Comparison of ENCODE assay signal across 9 mouse cellular contexts in genomic region chr7:99664571-99665485, GRCm38 (mm10). TPM values are rescaled to one million over a fixed set of nuclear protein-coding genes. Genes with fewer than 3 reads are reported as not detected.
A peak's percentile ranks its signal among the peaks of the same experiment; 100 is the strongest.
DNase-seq lines count a peak whose midpoint lies in the region; ATAC-seq and TF ChIP-seq lines count a peak whose summit lies in the region.
"Had no signal": no experiment of that assay in that cellular context is flagged by ENCODE, and none has a peak within 500 bp of the region (broad histone marks: within the 10 kb centered on the region; RNA-seq: fewer than 3 reads in every experiment).

No protein-coding gene starts in this region.

- no peak overlapping the region for H3K4me3 ChIP-seq in kidney, embryonic 16.5 days (ENCODE audit: low read length)
- no peak overlapping the region for H3K4me3 ChIP-seq in cerebellum, adult 2 months (replicated peaks; ENCODE audit: insufficient read depth, low read depth, low read length)
- H3K4me3 ChIP-seq in forebrain, embryonic 14.5 days (ENCODE audit: low read depth, low read length): no peak overlapping the region

- intact Hi-C loops in gastrocnemius, postnatal 36 days (cut with DNase I): no loop called here

- H3K36me3 ChIP-seq in kidney, embryonic 16.5 days (ENCODE audit: insufficient read depth, low read length): no peaks in the 10 kb centered on the region
- no peaks in the 10 kb centered on the region for H3K36me3 ChIP-seq in forebrain, embryonic 14.5 days (ENCODE audit: control insufficient read depth, insufficient read depth, low read length)

- H3K9me3 ChIP-seq in kidney, embryonic 16.5 days (ENCODE audit: low read length): no peaks in the 10 kb centered on the region
- no peaks in the 10 kb centered on the region for H3K9me3 ChIP-seq in forebrain, embryonic 14.5 days (replicated peaks; ENCODE audit: control insufficient read depth, low read length)

- no peak for ATAC-seq in kidney, embryonic 16.5 days (ENCODE audit: low FRiP score, low TSS enrichment)
- no peak; the same call in 1 of the 2 replicates for ATAC-seq in forebrain, embryonic 14.5 days

- DNase-seq in kidney, postnatal 36 days: no peak
- DNase-seq in cerebellum, adult 2 months: peak; percentile 85 to 88
- DNase-seq in gastrocnemius, postnatal 36 days: peak; percentile 81 to 88
- DNase-seq in layer of hippocampus, postnatal 25 days (ENCODE audit: extremely low spot score in 1 of 2, low spot score in 1 of 2): peak; percentile 16 to 37
- peak; percentile 51 for DNase-seq in ovary, postnatal 10 days (ENCODE audit: low spot score)
- no peak for DNase-seq in right cerebral cortex, postnatal 4 days
- DNase-seq in forebrain, embryonic 14.5 days (ENCODE audit: low spot score): no peak

- peak overlapping the region; percentile 2 for H3K9ac ChIP-seq in kidney, embryonic 16.5 days (replicated peaks; ENCODE audit: low read length)
- H3K9ac ChIP-seq in forebrain, embryonic 14.5 days (ENCODE audit: low read length): no peak overlapping the region

- TF ChIP-seq CTCF in cerebellum, adult 2 months (IDR thresholded peaks at IDR 0.05; ENCODE audit: borderline replicate concordance, insufficient read depth, low read depth, low read length): no peak

- no peak overlapping the region for H3K27ac ChIP-seq in kidney, embryonic 16.5 days (ENCODE audit: low read length)
- peak overlapping the region; percentile 73 for H3K27ac ChIP-seq in cerebellum, adult 2 months (ENCODE audit: insufficient read depth, low read length)
- H3K27ac ChIP-seq in forebrain, embryonic 14.5 days (ENCODE audit: low read depth, low read length): no peak overlapping the region

- H3K4me1 ChIP-seq in kidney, embryonic 16.5 days (ENCODE audit: insufficient read depth, low read length): peaks cover 14% of the 10 kb centered on the region
- H3K4me1 ChIP-seq in cerebellum, adult 2 months (ENCODE audit: control insufficient read depth, insufficient read depth, low read length): peaks cover 40% of the 10 kb centered on the region
- H3K4me1 ChIP-seq in forebrain, embryonic 14.5 days (ENCODE audit: control insufficient read depth, insufficient read depth, low read length): peaks cover 4% of the 10 kb centered on the region; the same call in 1 of the 2 replicates

- peaks cover 3% of the 10 kb centered on the region; the same call in 1 of the 2 replicates for H3K27me3 ChIP-seq in kidney, embryonic 16.5 days (ENCODE audit: insufficient read depth, low read length)
- no peaks in the 10 kb centered on the region for H3K27me3 ChIP-seq in cerebellum, adult 2 months (ENCODE audit: control insufficient read depth, insufficient read depth, low read length)
- no peaks in the 10 kb centered on the region for H3K27me3 ChIP-seq in forebrain, embryonic 14.5 days (replicated peaks; ENCODE audit: control insufficient read depth, insufficient read depth, low read length)

- TF ChIP-seq POLR2A in cerebellum, adult 2 months (IDR thresholded peaks at IDR 0.05; ENCODE audit: borderline replicate concordance, insufficient read depth, low read length): no peak

- no peak overlapping the region for H3K4me2 ChIP-seq in kidney, embryonic 16.5 days (replicated peaks; ENCODE audit: low read depth, low read length)
- H3K4me2 ChIP-seq in forebrain, embryonic 14.5 days (ENCODE audit: low read length): no peak overlapping the region

- WGBS in kidney, embryonic 16.5 days: 31% methylated on average over 11 of the region's 11 CpGs
- WGBS in cerebellum, adult 2 months: 20% methylated on average over 11 of the region's 11 CpGs
- WGBS in forebrain, embryonic 14.5 days: 64% methylated on average over 11 of the region's 11 CpGs

RNA-seq across cellular contexts. Expression of gene Tpbgl, which starts 37.9 kb away (rescaled TPM):
- 0.67 and 0.72 TPM in 2 replicates for polyA plus RNA-seq in kidney, embryonic 16.5 days (2015; fragmentation: Nextera tagmentation; extraction: Ambion mirVana)
- 4.0 and 4.8 TPM in 2 replicates for polyA plus RNA-seq in cerebellum, adult 2 months (2012; rRNA removed)
- 10 to 100 TPM; 56.4 to 57.7 TPM for total RNA-seq in gastrocnemius, postnatal 36 days (2021)
- 1 to 10 TPM; 6.1 TPM for total RNA-seq in layer of hippocampus, postnatal 25 days (2021)
- 0.32 and 0.33 TPM in 2 replicates for polyA plus RNA-seq in forebrain, embryonic 14.5 days (2014; fragmentation: Nextera tagmentation; extraction: Ambion mirVana)
- total RNA-seq: hematopoietic stem cell, adult 5-6 weeks had no signal

RNA-seq across cellular contexts. Expression of gene Slco2b1, which starts 46.3 kb away (rescaled TPM):
- 3.0 and 3.4 TPM in 2 replicates for polyA plus RNA-seq in kidney, embryonic 16.5 days (2015; fragmentation: Nextera tagmentation; extraction: Ambion mirVana)
- 8.1 and 9.4 TPM in 2 replicates for polyA plus RNA-seq in cerebellum, adult 2 months (2012; rRNA removed)
- total RNA-seq in gastrocnemius, postnatal 36 days (2021): 1 to 10 TPM; 4.2 to 6.7 TPM
- total RNA-seq in layer of hippocampus, postnatal 25 days (2021): 10 to 100 TPM; 13.0 to 17.1 TPM
- 3.4 and 4.9 TPM in 2 replicates for polyA plus RNA-seq in forebrain, embryonic 14.5 days (2014; fragmentation: Nextera tagmentation; extraction: Ambion mirVana)

Comparison
In these comparisons a context has a peak if more than half of its experiments do, and no peak if none do; other contexts are left out.
1. DNase-seq: peak in cerebellum, adult 2 months (2 of 2), gastrocnemius, postnatal 36 days (2 of 2), layer of hippocampus, postnatal 25 days (2 of 2) and ovary, postnatal 10 days (single experiment); none in kidney, postnatal 36 days (0 of 2), right cerebral cortex, postnatal 4 days (single experiment) and forebrain, embryonic 14.5 days (single experiment).